Comparison of ENCODE assay signal across 33 mouse cellular contexts in genomic region chr14:32508105-32508835, GRCm38 (mm10). TPM values are rescaled to one million over a fixed set of nuclear protein-coding genes. Genes with fewer than 3 reads are reported as not detected.
A peak's percentile ranks its signal among the peaks of the same experiment; 100 is the strongest.
DNase-seq lines count a peak whose midpoint lies in the region; ATAC-seq and TF ChIP-seq lines count a peak whose summit lies in the region.
"Had no signal": no experiment of that assay in that cellular context is flagged by ENCODE, and none has a peak within 500 bp of the region (broad histone marks: within the 10 kb centered on the region; RNA-seq: fewer than 3 reads in every experiment).

No protein-coding gene starts in this region.

- H3K4me1 ChIP-seq in lung, postnatal 0 days (ENCODE audit: insufficient read depth, low read depth, low read length) = no peaks in the 10 kb centered on the region
- peaks cover 7 to 20% of the 10 kb centered on the region in 2 experiments for H3K4me1 ChIP-seq in liver, embryonic 14.5 days (replicated peaks; ENCODE audit: control insufficient read depth in 2 of 2, insufficient read depth in 2 of 2, low read length in 1 of 2)
- H3K4me1 ChIP-seq: embryonic facial prominence, embryonic 12.5 days; neural tube, embryonic 12.5 days had no signal

- no peak overlapping the region for H3K4me2 ChIP-seq in lung, postnatal 0 days (replicated peaks; ENCODE audit: low read depth, low read length)
- peak overlapping the region; percentile 41 for H3K4me2 ChIP-seq in liver, embryonic 14.5 days (ENCODE audit: low read depth)
- H3K4me2 ChIP-seq: embryonic facial prominence, embryonic 12.5 days; forebrain, embryonic 12.5 days; limb, embryonic 15.5 days; lung, embryonic 15.5 days; midbrain, embryonic 15.5 days; neural tube, embryonic 12.5 days had no signal

- ATAC-seq in lung, postnatal 0 days = no peak
- ATAC-seq in common myeloid progenitor, adult 5-6 weeks (replicated peaks; ENCODE audit: low read depth, poor library complexity, severe bottlenecking) = peak; percentile 63
- peak; percentile 48; the same call in 1 of the 2 replicates for ATAC-seq in liver, embryonic 14.5 days (ENCODE audit: insufficient read depth)
- peak; percentile 79 for ATAC-seq in megakaryocyte-erythroid progenitor cell, adult 5-6 weeks (replicated peaks; ENCODE audit: low FRiP score, low TSS enrichment, poor library complexity, severe bottlenecking)
- ATAC-seq: hindbrain, postnatal 0 days; midbrain, embryonic 15.5 days had no signal

- H3K27ac ChIP-seq in lung, postnatal 0 days (ENCODE audit: low read length) = no peak overlapping the region
- no peak overlapping the region for H3K27ac ChIP-seq in liver, embryonic 14.5 days
- H3K27ac ChIP-seq: embryonic facial prominence, embryonic 12.5 days; forebrain, embryonic 12.5 days; heart, embryonic 10.5 days; hindbrain, embryonic 10.5 days; hindbrain, postnatal 0 days; left cerebral cortex, adult 2 months; limb, embryonic 15.5 days; lung, embryonic 15.5 days; midbrain, embryonic 15.5 days; neural tube, embryonic 12.5 days had no signal

- H3K27me3 ChIP-seq in lung, postnatal 0 days (replicated peaks; ENCODE audit: insufficient read depth, low read length) = no peaks in the 10 kb centered on the region
- H3K27me3 ChIP-seq in liver, embryonic 14.5 days (ENCODE audit: control insufficient read depth, insufficient read depth, low read length) = no peaks in the 10 kb centered on the region
- H3K27me3 ChIP-seq: CH12.LX; embryonic facial prominence, embryonic 12.5 days; forebrain, embryonic 12.5 days; limb, embryonic 15.5 days; lung, embryonic 15.5 days; midbrain, embryonic 15.5 days; neural tube, embryonic 12.5 days had no signal

- no peak for TF ChIP-seq CTCF in lung, postnatal 0 days (IDR thresholded peaks at IDR 0.05)
- TF ChIP-seq CTCF in liver, embryonic 14.5 days (IDR thresholded peaks at IDR 0.05; ENCODE audit: low read depth) = no peak

- H3K4me3 ChIP-seq in lung, postnatal 0 days (ENCODE audit: low read depth, low read length) = no peak overlapping the region
- H3K4me3 ChIP-seq in liver, embryonic 14.5 days (ENCODE audit: insufficient read depth in 1 of 2, low read depth in 2 of 2, low read length in 2 of 2) = no peak overlapping the region
- H3K4me3 ChIP-seq: embryonic facial prominence, embryonic 12.5 days; forebrain, embryonic 12.5 days; heart, embryonic 10.5 days; hindbrain, embryonic 10.5 days; left cerebral cortex, adult 2 months; limb, embryonic 15.5 days; lung, embryonic 15.5 days; midbrain, embryonic 15.5 days; neural tube, embryonic 12.5 days had no signal

- WGBS in lung, postnatal 0 days = 34% methylated on average over 10 of the region's 10 CpGs
- WGBS in liver, embryonic 14.5 days (ENCODE audit: insufficient replicate concordance) = 17% methylated on average over 10 of the region's 10 CpGs

- no peaks in the 10 kb centered on the region for H3K36me3 ChIP-seq in lung, postnatal 0 days (ENCODE audit: insufficient read depth, low read length)
- no peaks in the 10 kb centered on the region for H3K36me3 ChIP-seq in liver, embryonic 14.5 days (replicated peaks; ENCODE audit: control insufficient read depth, insufficient read depth, low read depth)
- H3K36me3 ChIP-seq: embryonic facial prominence, embryonic 12.5 days; forebrain, embryonic 12.5 days; heart, embryonic 10.5 days; hindbrain, embryonic 10.5 days; limb, embryonic 15.5 days; lung, embryonic 15.5 days; midbrain, embryonic 15.5 days; neural tube, embryonic 12.5 days had no signal

- peak; percentile 10 for DNase-seq in lung, postnatal 0 days (ENCODE audit: low spot score)
- DNase-seq in lung, postnatal 25 days (ENCODE audit: low spot score) = no peak
- peak; percentile 29 to 44 (median 39) for DNase-seq in liver, embryonic 14.5 days (ENCODE audit: low read depth in 3 of 3, low spot score in 3 of 3)
- no peak for DNase-seq in frontal cortex, postnatal 25 days (ENCODE audit: low spot score in 2 of 2)
- no peak for DNase-seq in spleen, postnatal 4 days (ENCODE audit: low spot score in 2 of 2)
- no peak for DNase-seq in layer of hippocampus, adult 8-10 months (ENCODE audit: low spot score in 2 of 2)
- DNase-seq: adrenal gland, postnatal 36 days; cerebellum, adult 11-12 months; cerebellum, postnatal 10 days; kidney, adult 11 months; kidney, postnatal 4 days; left cerebral cortex, postnatal 4 days; retina, postnatal 1 day; thymus, adult 2 months; thymus, postnatal 4 days had no signal

- TF ChIP-seq EP300 in lung, postnatal 0 days (IDR thresholded peaks at IDR 0.05) = no peak
- 0 out of 2 replicates have a peak, but pooled peaks have one; percentile 38 for TF ChIP-seq EP300 in liver, embryonic 14.5 days (IDR thresholded peaks at IDR 0.05; ENCODE audit: low read depth)

- no peaks in the 10 kb centered on the region for H3K9me3 ChIP-seq in lung, postnatal 0 days (ENCODE audit: low read length)
- no peaks in the 10 kb centered on the region for H3K9me3 ChIP-seq in liver, embryonic 14.5 days (ENCODE audit: control insufficient read depth, low read length)
- H3K9me3 ChIP-seq: embryonic facial prominence, embryonic 12.5 days; forebrain, embryonic 12.5 days; heart, embryonic 10.5 days; hindbrain, embryonic 10.5 days; limb, embryonic 15.5 days; lung, embryonic 15.5 days; midbrain, embryonic 15.5 days; neural tube, embryonic 12.5 days had no signal

- no peak overlapping the region for H3K9ac ChIP-seq in lung, postnatal 0 days (replicated peaks; ENCODE audit: low read depth)
- no peak overlapping the region; the same call in 1 of the 2 replicates for H3K9ac ChIP-seq in liver, embryonic 14.5 days (replicated peaks)
- H3K9ac ChIP-seq: embryonic facial prominence, embryonic 12.5 days; forebrain, embryonic 12.5 days; limb, embryonic 15.5 days; lung, embryonic 15.5 days; midbrain, embryonic 15.5 days; neural tube, embryonic 12.5 days had no signal

RNA-seq across cellular contexts. Expression of gene Ercc6, which starts 5.1 kb away (rescaled TPM):
- 12.9 and 15.6 TPM in 2 replicates for polyA plus RNA-seq in lung, postnatal 0 days (2015; fragmentation: Nextera tagmentation; extraction: Ambion mirVana)
- total RNA-seq in common myeloid progenitor, adult 5-6 weeks (2017) = 20.4 and 24.4 TPM in 2 replicates
- polyA plus RNA-seq in liver, embryonic 14.5 days (2012; rRNA removed) = 2.5 and 3.4 TPM in 2 replicates
- polyA plus RNA-seq in liver, embryonic 14.5 days (2014; fragmentation: Nextera tagmentation; extraction: Ambion mirVana) = 5.4 and 6.5 TPM in 2 replicates
- 22.7 TPM in 2 replicates for total RNA-seq in megakaryocyte-erythroid progenitor cell, adult 5-6 weeks (2014; fragmentation: Nextera tagmentation)
- total RNA-seq in megakaryocyte-erythroid progenitor cell, adult 5-6 weeks (2017) = 20.9 and 27.3 TPM in 2 replicates
- total RNA-seq in layer of hippocampus, adult 8-10 months (2022) = 10 to 100 TPM; 23.4 to 28.6 (median 24.3) TPM

RNA-seq across cellular contexts. Expression of gene Chat, which starts 42.5 kb away (rescaled TPM):
- polyA plus RNA-seq in lung, postnatal 0 days (2015; fragmentation: Nextera tagmentation; extraction: Ambion mirVana) = not detected in 2 replicates
- not detected in 2 replicates for total RNA-seq in common myeloid progenitor, adult 5-6 weeks (2017)
- not detected in 2 replicates for polyA plus RNA-seq in liver, embryonic 14.5 days (2012; rRNA removed)
- polyA plus RNA-seq in liver, embryonic 14.5 days (2014; fragmentation: Nextera tagmentation; extraction: Ambion mirVana) = not detected in 2 replicates
- total RNA-seq in megakaryocyte-erythroid progenitor cell, adult 5-6 weeks (2014; fragmentation: Nextera tagmentation) = not detected in 2 replicates
- total RNA-seq in megakaryocyte-erythroid progenitor cell, adult 5-6 weeks (2017) = not detected in 2 replicates
- total RNA-seq in layer of hippocampus, adult 8-10 months (2022) = not detected
- total RNA-seq: adrenal gland, postnatal 36 days; CH12.LX; gastrocnemius, adult 8-10 months; layer of hippocampus, postnatal 10 days had no signal
- polyA plus RNA-seq: embryonic facial prominence, embryonic 12.5 days; gonadal fat pad, adult 2 months; heart, postnatal 0 days; limb, embryonic 15.5 days; spleen, adult 2 months had no signal

RNA-seq across cellular contexts. Expression of gene Slc18a3, which starts 43.6 kb away (rescaled TPM):
- polyA plus RNA-seq in lung, postnatal 0 days (2015; fragmentation: Nextera tagmentation; extraction: Ambion mirVana) = 0.07 TPM in 1 of 2 replicates, not detected in the other
- total RNA-seq in common myeloid progenitor, adult 5-6 weeks (2017) = not detected in 2 replicates
- polyA plus RNA-seq in liver, embryonic 14.5 days (2012; rRNA removed) = not detected in 2 replicates
- polyA plus RNA-seq in liver, embryonic 14.5 days (2014; fragmentation: Nextera tagmentation; extraction: Ambion mirVana) = not detected in 2 replicates
- total RNA-seq in megakaryocyte-erythroid progenitor cell, adult 5-6 weeks (2014; fragmentation: Nextera tagmentation) = not detected in 2 replicates
- total RNA-seq in megakaryocyte-erythroid progenitor cell, adult 5-6 weeks (2017) = not detected in 2 replicates
- total RNA-seq in layer of hippocampus, adult 8-10 months (2022) = not detected
- total RNA-seq: adrenal gland, postnatal 36 days; CH12.LX; gastrocnemius, adult 8-10 months had no signal
- polyA plus RNA-seq: gonadal fat pad, adult 2 months; heart, postnatal 0 days; spleen, adult 2 months had no signal

Comparison
In these comparisons a context has a peak if more than half of its experiments do, and no peak if none do; other contexts are left out.
1. DNase-seq: peak in lung, postnatal 0 days (single experiment) and liver, embryonic 14.5 days (3 of 3); none in lung, postnatal 25 days (single experiment), frontal cortex, postnatal 25 days (0 of 2), spleen, postnatal 4 days (0 of 2) and layer of hippocampus, adult 8-10 months (0 of 2).